Mouse (Mus musculus): ENCODE results near the gene Zdbf2.
"Not testable (repeated sequence)": the region's sequence is repeated elsewhere in the genome, so short reads cannot be mapped to it uniquely, and the experiment has no call there.

The Zdbf2 gene

DNA sequence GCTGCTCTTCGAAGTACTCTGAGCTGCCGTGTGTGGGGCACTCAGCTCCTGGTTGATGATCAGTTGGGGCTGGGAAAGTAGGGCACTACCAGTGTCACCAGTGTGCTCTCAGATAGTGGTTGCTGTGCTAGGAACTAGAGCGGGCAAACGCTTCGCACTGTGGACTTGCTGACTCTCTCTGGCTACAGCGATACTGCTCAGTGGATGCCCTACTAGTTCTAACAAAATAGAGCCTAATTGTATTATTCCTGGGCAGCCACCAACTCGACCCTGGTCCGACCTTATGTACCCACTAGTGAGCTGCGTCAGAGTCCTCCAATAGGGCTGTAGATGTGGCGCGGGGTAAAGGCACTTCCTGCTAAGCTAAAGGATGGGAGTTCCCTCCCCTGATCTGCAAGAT, 9.4 kb upstream of the Zdbf2 start:
- no peak for DNase-seq (ENCODE audit: low read depth, low spot score)

DNA sequence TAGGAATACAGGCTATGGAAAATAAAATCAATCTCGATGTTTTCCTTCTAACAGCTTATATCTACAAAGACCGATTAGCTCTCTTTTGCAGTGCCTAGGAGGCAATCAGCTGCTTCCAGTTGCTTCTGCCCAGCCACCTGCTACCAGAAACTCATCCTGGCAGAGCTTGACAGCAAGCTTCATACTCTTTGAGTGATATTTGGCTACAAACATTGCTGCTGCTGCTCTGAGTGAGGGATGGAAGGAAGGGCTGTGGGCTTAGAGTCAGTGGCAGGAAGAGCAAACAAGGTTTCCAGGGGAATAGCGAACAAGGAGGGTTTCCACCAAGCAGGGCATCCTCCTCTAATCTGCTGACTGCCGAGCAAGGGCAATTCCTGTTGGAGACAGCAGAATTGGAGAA, 7.6 kb upstream of the Zdbf2 start:
- no peak for DNase-seq (ENCODE audit: low read depth, low spot score)

DNA sequence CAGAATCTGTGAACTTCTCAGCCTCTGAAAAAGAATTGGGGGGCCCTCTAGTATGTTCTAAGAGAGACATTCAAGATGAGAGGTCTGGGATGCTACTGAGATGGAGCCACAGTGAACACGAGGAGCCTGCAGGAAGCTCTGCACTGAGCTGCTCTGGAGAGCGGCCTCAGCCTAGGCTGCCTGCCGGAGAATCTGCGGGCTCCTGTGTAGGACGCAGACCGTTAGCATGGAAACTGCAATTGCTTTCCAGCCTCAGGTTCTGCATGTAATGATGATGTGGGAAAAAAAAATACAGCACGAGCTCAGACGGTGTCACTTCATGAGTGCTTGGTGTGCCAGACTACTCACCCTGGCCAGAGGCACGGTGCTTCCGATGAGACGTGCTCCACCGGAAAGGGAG, 6.9 kb upstream of the Zdbf2 start:
- DNase-seq (ENCODE audit: low read depth, low spot score) = no peak

DNA sequence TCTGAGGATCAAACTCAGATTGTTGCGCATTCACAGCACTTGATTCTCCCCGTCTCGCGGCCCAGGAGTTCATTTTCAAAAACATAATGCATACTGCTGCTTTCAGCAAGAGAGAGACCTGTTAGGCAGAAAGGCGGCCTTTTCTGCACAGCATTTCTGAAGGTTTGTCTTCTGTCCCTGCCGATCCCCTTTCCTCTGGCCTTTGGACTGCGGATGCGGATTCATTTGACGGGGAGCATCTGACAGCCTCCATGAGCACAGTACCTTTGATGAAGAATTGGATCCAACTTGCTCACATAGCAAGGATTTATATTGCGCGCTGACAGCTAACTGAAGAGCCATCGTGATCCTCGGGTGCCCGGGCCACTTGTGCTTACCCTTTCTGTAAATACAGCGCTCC, 6.3 kb upstream of the Zdbf2 start:
- DNase-seq (ENCODE audit: low read depth, low spot score) = no peak

DNA sequence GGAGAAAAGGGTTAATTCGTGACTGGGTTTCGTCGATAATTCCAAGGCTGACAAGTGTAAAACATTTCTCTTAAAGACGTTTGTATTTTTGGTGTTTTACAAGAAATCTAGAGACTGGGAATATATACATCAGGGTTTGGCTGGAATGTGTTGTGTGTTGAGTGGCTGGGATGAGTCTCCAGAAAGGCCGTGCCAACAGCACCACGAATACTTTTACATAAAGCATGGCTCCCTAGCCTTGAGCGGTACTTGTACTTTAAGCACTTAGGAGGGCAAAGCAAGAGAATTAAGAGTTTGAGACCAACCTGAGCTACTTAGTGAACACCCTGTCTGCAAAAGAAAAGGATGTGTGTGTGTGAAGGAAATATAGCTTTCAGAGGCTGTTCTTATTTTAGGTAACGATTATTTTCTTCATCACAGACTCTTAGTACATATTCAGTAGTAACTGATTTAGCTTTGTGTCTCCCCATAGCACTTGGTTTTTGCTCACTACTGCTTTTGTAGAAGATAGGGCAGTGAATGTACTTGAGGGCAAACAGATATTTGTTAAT, 865 bp upstream of the Zdbf2 start:
- DNase-seq (ENCODE audit: low read depth, low spot score) = no peak

DNA sequence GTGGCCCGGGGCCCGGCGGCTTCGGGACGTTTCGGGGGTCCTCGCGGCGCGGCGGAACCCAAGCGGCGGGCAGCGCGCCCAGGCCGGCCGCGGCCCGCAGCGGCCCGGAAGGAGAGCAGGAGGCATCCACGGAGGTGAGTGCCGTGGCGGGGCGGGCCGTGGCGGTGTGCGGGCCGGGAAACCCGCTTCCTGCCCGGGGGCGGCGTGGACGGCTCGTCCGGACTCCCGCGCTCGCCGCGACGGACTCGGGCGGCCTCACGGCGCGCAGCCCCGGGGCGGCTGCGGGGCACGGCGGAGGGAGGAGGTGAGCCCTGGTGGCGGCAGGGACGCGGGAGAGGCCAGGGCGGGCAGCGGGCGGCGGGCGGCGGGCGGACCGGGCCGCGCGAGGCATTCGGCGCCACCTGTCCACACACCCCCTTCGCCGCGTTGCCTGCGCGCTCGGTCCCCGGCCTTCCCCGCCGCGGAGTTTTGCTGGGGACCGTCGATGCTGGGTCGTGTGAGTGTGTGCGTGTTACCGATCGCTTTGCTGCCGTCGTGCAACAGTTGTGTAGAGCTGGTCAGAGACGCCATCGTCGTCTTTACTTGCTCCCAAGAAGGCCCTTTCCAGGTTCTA, 380 bp downstream of the Zdbf2 start:
- DNase-seq (ENCODE audit: low read depth, low spot score) = no peak

DNA sequence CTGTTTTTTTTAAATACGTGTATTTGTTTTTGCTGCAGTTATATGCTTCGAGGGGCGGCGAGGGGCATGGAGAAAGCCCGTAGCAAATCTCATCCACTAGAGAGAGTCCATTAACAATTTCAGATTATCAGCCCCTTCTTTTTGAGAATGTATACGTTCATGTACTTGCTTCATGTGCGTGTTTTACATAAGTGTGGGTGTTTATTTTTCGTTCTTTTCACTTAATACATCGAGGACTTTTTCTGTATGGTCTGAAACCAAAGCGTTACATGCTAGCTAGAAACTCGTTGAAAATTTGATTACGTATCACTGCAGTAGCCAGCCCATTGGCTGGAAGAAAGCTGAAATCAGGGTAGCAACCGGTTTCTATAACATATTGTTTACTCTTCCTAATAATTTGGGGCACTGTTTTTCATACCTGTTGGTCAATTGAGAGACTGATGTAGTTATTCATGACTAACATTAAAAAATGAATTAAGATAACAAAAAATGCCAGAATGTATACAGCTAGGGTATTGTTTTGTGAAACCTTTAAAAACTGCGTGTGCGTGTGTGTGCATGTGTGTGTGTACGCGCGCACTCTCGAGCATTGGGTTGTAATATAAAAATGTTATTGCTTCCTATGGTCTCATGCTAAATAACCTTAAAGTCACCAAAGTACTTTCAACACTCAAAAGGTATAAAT, 1.1 kb downstream of the Zdbf2 start:
- DNase-seq (ENCODE audit: low read depth, low spot score) = no peak

DNA sequence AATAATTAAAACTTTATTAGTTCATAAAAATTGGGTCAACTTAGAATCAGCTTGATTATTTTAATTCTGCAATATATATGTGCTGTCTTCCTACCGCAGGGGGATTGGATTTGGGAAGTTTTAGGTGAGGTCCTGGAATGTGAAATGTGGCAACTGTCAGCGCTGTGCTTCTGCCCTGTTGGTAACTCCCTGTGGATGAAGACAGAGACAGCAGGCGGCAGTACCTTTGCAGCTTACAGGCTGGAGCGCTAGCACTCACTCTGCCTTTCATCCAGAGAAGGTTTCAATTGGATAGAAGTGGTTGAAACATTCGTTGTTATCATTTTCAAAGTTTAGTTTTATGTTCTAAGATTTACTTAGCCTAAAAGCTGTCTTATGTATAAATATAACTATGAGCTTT, 5.0 kb downstream of the Zdbf2 start:
- no peak for DNase-seq (ENCODE audit: low read depth, low spot score)

DNA sequence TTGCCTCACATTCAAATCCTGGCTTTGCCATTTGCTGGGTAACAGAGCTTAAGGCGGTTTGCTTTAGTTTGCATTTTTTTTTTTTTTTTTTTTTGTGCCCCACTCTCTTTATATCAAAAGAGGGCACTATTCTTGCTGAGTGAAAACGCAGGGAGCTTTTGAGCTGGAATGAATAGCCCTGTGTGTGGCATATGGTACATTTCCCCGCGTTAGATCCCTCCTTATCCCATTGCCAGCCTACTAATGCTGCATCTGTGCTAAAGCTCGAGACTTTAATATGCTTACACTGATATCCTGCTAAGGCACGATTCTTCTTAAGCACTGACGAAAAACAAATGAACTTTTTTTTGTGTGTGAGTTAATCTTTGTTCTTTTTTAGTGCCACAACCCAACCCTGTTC, 20.9 kb downstream of the Zdbf2 start:
- no peak for DNase-seq (ENCODE audit: low read depth, low spot score)

DNA sequence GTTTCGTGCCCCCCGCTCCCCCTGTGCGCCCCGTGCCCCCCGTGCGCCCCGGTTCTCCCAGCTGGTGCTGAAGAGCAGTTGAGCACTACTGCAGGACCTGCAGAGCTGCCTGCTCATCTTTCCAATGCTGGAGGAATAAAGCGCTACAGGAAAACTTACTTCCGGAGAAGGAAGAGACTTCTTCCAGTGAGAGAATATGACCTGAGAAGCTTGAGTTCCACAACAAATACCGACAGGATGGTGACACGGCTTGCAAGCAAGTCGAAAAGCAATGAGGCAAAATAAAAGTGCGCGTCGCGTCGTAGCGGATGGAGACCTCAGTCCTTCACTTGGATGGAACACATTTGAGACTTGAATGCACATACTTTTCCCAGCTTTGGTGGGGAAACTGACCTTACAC, 36.6 kb downstream of the Zdbf2 start:
- no peak for DNase-seq (ENCODE audit: low read depth, low spot score)

DNA sequence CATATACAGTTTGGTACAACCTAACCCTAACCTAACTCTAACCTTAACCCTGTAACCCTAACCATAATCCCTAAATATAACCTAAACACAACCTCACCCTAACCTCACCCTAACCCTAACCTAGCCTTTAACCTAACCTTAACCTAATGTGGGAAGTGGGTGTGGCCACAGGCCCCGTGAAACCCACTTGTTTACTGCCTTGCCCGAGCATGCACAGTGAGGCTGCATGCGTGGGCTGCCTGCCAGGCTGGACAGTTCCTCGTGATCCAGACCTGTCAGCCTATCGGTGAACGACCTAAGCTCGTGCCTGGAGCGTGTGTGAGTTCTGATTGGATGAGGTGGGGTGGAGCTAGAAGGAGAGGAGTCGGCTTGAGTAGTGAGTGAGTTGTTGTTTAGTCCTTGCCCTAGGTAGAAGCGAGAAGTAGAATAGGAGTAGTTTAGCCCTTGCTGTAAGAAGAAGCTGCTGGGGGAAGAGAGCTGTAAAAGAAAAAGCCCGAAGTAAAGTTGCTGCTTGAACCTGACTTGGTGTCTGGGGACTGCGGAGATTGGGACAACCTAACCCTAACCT, 50.6 kb downstream of the Zdbf2 start:
- DNase-seq (ENCODE audit: low read depth, low spot score) = not testable (repeated sequence)
